21 mouse cellular contexts compared by ENCODE assay signal in the genomic region with DNA sequence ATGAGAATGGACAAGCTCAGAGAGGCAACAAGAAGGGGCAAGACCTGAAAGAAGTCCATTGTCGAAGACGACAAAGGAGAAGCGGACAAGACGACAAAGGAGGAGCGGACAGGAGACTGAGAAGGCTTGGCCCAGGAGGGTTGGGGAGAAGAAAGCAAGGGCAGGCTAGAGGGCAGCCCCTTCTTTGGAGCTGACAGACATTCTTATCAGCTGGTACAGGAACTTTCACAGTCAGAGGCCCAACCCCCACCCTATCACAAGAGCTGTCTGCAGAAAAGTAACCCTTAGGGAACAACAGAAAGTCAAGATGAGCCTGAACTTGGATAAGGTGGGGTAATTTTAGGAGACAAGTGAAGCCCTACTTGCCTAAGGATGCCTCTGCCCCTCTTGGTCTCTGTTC.
"Had no signal": no experiment of that assay in that cellular context is flagged by ENCODE, and none has a peak within 500 bp of the region (broad histone marks: within the 10 kb centered on the region; RNA-seq: fewer than 3 reads in every experiment).

No protein-coding gene starts in this region.

- H3K4me2 ChIP-seq: limb, embryonic 13.5 days; lung, embryonic 14.5 days; midbrain, embryonic 12.5 days; midbrain, embryonic 15.5 days; neural tube, embryonic 12.5 days; neural tube, embryonic 15.5 days; stomach, embryonic 15.5 days had no signal

- H3K9ac ChIP-seq: limb, embryonic 13.5 days; lung, embryonic 14.5 days; midbrain, embryonic 12.5 days; midbrain, embryonic 15.5 days; neural tube, embryonic 12.5 days; neural tube, embryonic 15.5 days; stomach, embryonic 15.5 days had no signal

- H3K27me3 ChIP-seq: midbrain, embryonic 15.5 days; stomach, embryonic 15.5 days had no signal

- ATAC-seq: intestine, postnatal 0 days; lung, postnatal 0 days; midbrain, embryonic 15.5 days had no signal

- H3K9me3 ChIP-seq: limb, embryonic 10.5 days; limb, embryonic 13.5 days; midbrain, embryonic 15.5 days; neural tube, embryonic 15.5 days; stomach, embryonic 15.5 days had no signal

- H3K4me3 ChIP-seq: layer of hippocampus, adult 2 months; limb, embryonic 10.5 days; limb, embryonic 13.5 days; midbrain, embryonic 12.5 days; midbrain, embryonic 15.5 days; neural tube, embryonic 12.5 days; neural tube, embryonic 15.5 days; stomach, embryonic 15.5 days had no signal

- DNase-seq: kidney, adult 2 months; kidney, postnatal 25 days; layer of hippocampus, adult 9-11 months; right cerebral cortex, adult 18-20 months; right cerebral cortex, postnatal 25 days; spleen, adult 18-20 months; thymus, adult 2 months; thymus, postnatal 14 days had no signal

- H3K4me1 ChIP-seq: midbrain, embryonic 12.5 days; midbrain, embryonic 15.5 days; neural tube, embryonic 12.5 days; neural tube, embryonic 15.5 days; stomach, embryonic 15.5 days had no signal

- H3K27ac ChIP-seq: kidney, postnatal 0 days; layer of hippocampus, adult 2 months; limb, embryonic 10.5 days; limb, embryonic 13.5 days; macrophage; midbrain, embryonic 12.5 days; midbrain, embryonic 15.5 days; neural tube, embryonic 12.5 days; neural tube, embryonic 15.5 days; stomach, embryonic 15.5 days had no signal

- H3K36me3 ChIP-seq: limb, embryonic 10.5 days; limb, embryonic 13.5 days; midbrain, embryonic 12.5 days; midbrain, embryonic 15.5 days; neural tube, embryonic 12.5 days; neural tube, embryonic 15.5 days; stomach, embryonic 15.5 days had no signal
